Mouse (Mus musculus): ENCODE data around the gene Crebrf. TPM values are rescaled to one million over a fixed set of nuclear protein-coding genes. Genes with fewer than 3 reads are reported as not detected.

Crebrf gene
- polyA plus RNA-seq (2012; ENCODE audit: insufficient read depth, insufficient read length, missing spikeins), result 16.0 and 26.6 TPM in 2 replicates

GRCm38 (mm10) chr17:26715271-26715758 lies at the start of gene Crebrf:
Gene Crebrf (plus strand): TSS chr17:26715650.
- H3K4me3 ChIP-seq (ENCODE audit: insufficient read depth, low read depth, low read length), result peak within 1 kb of the TSS; percentile 89
- H3K27ac ChIP-seq (replicated peaks; ENCODE audit: low read depth, low read length), result peak within 1 kb of the TSS; percentile 87

DNA sequence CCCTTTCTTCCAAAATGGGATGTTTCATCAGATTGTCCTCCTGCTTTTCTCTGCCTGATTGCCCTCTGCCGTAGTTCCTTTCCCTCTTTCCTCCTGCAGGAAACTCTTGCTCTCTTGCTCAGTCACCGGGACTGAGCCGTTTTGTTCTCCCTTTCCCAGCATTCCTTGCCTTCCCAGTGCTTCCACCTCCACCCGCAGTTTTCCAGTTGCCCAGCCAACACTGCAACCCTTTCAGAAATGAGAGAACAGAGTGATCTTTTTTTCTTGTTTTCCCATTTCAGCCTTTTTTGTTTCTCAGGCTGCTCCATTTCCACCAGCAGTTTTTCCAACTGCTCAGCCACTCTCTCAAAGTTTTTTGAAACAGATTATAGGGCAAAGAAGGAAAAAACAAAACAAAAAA lies 44.2 kb upstream of the Crebrf start:
- Histone ChIP-seq H3K4me1 (ENCODE audit: control insufficient read depth, insufficient read depth, insufficient read length, low read length) (peaks cover 3% of the 10 kb centered on the region; the same call in 1 of the 2 replicates), H3K27ac (replicated peaks; ENCODE audit: low read depth, low read length) (no peak overlapping the region), H3K4me3 (ENCODE audit: insufficient read depth, low read depth, low read length) (no peak overlapping the region)

More at GRCm38 (mm10) chr17:26715271-26715758, at the start of gene Crebrf:
- no peaks in the 10 kb centered on the region; the same call in 1 of the 2 replicates for H3K4me1 ChIP-seq (ENCODE audit: control insufficient read depth, insufficient read depth, insufficient read length, low read length)

- no peak overlapping the region for H3K27ac ChIP-seq (replicated peaks; ENCODE audit: low read depth, low read length)
- H3K4me1 ChIP-seq (ENCODE audit: control insufficient read depth, insufficient read depth, insufficient read length, low read length), result peaks cover 12% of the 10 kb centered on the region
- H3K4me3 ChIP-seq (ENCODE audit: insufficient read depth, low read depth, low read length), result peak overlapping the region; percentile 93
These were observed 39.6 kb upstream of the Crebrf start for GRCm38 (mm10) chr17:26675845-26676244.

DNA sequence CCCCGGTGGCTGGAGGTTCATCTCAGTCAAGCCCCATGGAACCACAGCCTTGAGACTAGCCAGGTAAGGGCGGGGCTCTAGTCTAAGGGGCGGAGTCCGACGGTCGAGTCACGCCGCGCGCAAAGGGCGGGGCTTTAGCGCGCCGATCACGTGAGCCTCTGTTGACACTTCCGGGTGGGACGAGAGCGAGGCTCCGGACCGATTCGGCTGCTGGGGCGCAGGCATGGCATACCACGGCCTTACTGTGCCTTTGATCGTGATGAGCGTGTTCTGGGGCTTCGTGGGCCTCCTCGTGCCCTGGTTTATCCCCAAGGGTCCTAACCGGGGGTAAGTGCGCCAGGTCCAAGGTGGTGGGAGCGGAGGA lies 39.2 kb upstream of the Crebrf start:
- H3K27ac ChIP-seq (replicated peaks; ENCODE audit: low read depth, low read length), result peak overlapping the region; percentile 97
- H3K4me1 ChIP-seq (ENCODE audit: control insufficient read depth, insufficient read depth, insufficient read length, low read length), result peaks cover 14% of the 10 kb centered on the region
- peak overlapping the region; percentile 93 for H3K4me3 ChIP-seq (ENCODE audit: insufficient read depth, low read depth, low read length)

GRCm38 (mm10) chr17:26676616-26677376 lies 38.7 kb upstream of the Crebrf start:
- Histone ChIP-seq H3K4me3 (ENCODE audit: insufficient read depth, low read depth, low read length) (peak overlapping the region; percentile 93), H3K4me1 (ENCODE audit: control insufficient read depth, insufficient read depth, insufficient read length, low read length) (peaks cover 14% of the 10 kb centered on the region), H3K27ac (replicated peaks; ENCODE audit: low read depth, low read length) (peak overlapping the region; percentile 97)

- Histone ChIP-seq H3K4me1 (ENCODE audit: control insufficient read depth, insufficient read depth, insufficient read length, low read length) (peaks cover 14% of the 10 kb centered on the region), H3K27ac (replicated peaks; ENCODE audit: low read depth, low read length) (peak overlapping the region; percentile 57), H3K4me3 (ENCODE audit: insufficient read depth, low read depth, low read length) (peak overlapping the region; percentile 21)
These were observed 37.5 kb upstream of the Crebrf start for GRCm38 (mm10) chr17:26677711-26678637.

- H3K4me3 ChIP-seq (ENCODE audit: insufficient read depth, low read depth, low read length), result no peak overlapping the region
- H3K27ac ChIP-seq (replicated peaks; ENCODE audit: low read depth, low read length), result no peak overlapping the region
- H3K4me1 ChIP-seq (ENCODE audit: control insufficient read depth, insufficient read depth, insufficient read length, low read length), result peaks cover 11% of the 10 kb centered on the region
These were observed 34.2 kb upstream of the Crebrf start for GRCm38 (mm10) chr17:26681276-26681675.

GRCm38 (mm10) chr17:26686334-26687000 lies 29.0 kb upstream of the Crebrf start:
- H3K4me1 ChIP-seq (ENCODE audit: control insufficient read depth, insufficient read depth, insufficient read length, low read length), result peaks cover 9% of the 10 kb centered on the region; the same call in 1 of the 2 replicates
- H3K4me3 ChIP-seq (ENCODE audit: insufficient read depth, low read depth, low read length), result no peak overlapping the region
- H3K27ac ChIP-seq (replicated peaks; ENCODE audit: low read depth, low read length), result no peak overlapping the region

DNA sequence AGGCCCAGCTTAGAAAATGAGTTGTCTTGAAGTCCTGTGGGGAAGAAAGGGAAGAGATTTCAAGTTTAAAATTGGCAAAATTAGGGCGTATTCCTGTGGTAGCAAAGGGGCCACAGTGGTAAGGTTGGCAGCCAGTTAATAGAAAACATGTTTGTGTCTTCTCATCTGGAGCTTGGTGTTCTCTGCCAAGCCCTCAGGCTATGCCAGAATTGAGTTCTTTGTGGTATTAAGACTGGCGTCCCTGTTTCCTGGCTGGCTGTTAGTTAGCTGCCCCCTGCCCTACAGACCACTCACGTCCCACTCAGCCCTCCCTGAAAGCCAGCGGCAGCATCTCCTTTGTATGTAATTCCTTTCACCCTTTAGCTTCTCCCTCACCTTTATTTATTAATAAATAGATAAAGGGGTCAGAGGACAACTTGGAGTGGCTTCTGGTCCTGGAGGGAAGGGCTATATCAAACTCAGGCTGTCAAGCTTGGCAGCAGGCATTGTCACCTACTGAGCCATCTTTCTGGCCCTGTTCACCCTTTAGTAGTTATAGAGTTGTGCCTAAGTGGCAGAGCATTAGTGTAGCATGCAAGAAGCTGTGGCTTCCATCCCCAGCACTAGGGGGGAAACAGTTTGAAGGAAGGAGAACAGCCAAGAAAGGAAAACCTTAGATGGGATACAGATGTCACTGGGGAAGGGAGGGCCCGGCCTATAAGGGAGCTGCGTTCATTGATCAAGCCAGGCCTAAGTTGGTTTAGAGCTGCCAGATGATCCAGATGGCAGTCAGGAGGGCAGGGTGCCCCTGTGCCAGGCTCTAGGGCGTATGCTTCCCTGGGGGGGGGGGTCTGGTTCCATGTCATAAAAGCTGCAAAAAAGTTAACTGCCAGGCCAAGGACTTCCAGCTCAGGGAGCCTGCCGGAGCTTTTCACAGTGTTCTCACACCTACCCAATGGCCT lies 26.4 kb upstream of the Crebrf start:
- peak overlapping the region; percentile 21 for H3K27ac ChIP-seq (replicated peaks; ENCODE audit: low read depth, low read length)
- no peak overlapping the region for H3K4me3 ChIP-seq (ENCODE audit: insufficient read depth, low read depth, low read length)
- peaks cover 18% of the 10 kb centered on the region for H3K4me1 ChIP-seq (ENCODE audit: control insufficient read depth, insufficient read depth, insufficient read length, low read length)

DNA sequence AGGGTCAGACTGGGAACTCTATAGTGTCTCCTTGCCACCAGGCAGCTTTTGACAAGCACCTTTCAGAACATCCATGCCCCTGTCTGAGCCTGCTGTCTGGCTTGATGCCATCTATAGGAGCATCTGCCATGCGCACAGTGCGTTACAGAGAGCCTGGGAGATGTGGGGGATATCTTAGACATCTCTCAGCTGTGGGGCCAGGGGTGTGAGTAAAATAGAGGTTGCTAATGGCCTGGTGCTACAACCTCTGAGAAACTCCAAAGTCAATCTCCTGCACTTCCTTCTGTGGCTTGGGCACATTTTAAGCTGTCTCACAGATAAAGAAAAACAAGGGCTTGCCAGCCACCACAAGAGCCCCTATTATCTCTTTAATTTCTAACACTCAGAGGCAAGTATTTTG lies 25.6 kb upstream of the Crebrf start:
- no peak overlapping the region for H3K4me3 ChIP-seq (ENCODE audit: insufficient read depth, low read depth, low read length)
- H3K27ac ChIP-seq (replicated peaks; ENCODE audit: low read depth, low read length), result peak overlapping the region; percentile 21

DNA sequence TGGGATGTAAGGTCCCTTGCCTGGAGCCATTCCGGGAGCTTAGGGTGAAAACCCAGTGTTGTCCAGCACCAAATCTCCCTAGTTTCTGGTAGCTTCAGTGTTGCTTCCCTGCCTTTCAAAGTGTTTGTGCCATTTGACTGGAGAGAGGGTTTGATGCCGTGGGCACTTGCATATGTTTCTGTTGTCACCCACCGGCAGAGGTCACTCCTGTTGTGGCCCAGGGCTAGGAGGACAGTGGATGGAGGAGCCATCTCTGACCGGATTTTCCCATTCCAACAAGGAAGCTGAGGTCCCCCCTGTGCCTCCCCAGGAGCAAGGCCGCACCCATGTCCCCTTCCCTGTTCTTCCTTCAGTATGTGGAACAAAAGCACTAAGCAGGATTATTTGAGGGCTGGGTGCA lies 25.2 kb upstream of the Crebrf start:
- Histone ChIP-seq H3K4me3 (ENCODE audit: insufficient read depth, low read depth, low read length) (no peak overlapping the region), H3K27ac (replicated peaks; ENCODE audit: low read depth, low read length) (peak overlapping the region; percentile 12)

More for the DNA sequence above, 25.6 kb upstream of the Crebrf start:
- peaks cover 18% of the 10 kb centered on the region for H3K4me1 ChIP-seq (ENCODE audit: control insufficient read depth, insufficient read depth, insufficient read length, low read length)

GRCm38 (mm10) chr17:26691110-26691509 lies 24.3 kb upstream of the Crebrf start:
- H3K27ac ChIP-seq (replicated peaks; ENCODE audit: low read depth, low read length), result no peak overlapping the region
- no peak overlapping the region for H3K4me3 ChIP-seq (ENCODE audit: insufficient read depth, low read depth, low read length)
- peaks cover 18% of the 10 kb centered on the region for H3K4me1 ChIP-seq (ENCODE audit: control insufficient read depth, insufficient read depth, insufficient read length, low read length)

More for the DNA sequence above, 25.2 kb upstream of the Crebrf start:
- peaks cover 18% of the 10 kb centered on the region for H3K4me1 ChIP-seq (ENCODE audit: control insufficient read depth, insufficient read depth, insufficient read length, low read length)

DNA sequence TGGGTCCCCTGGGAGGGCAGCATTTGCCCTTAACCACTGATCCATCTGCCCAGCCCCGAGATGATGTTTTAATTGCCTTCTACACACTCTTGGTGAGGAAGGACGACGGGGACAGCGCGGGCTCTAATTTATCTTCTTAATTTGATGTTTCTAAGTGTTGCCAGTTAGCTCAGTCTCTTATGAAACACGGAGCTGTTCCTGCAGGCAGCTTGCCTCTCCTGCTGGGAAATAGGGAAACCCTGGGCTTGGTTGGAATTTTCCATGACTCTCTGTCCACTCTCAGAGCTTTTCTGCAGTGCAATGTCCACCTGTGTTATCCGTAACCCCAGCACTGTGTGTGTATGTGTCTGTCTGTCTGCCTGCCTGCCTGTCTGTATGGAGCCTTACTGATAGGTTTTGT lies 22.0 kb upstream of the Crebrf start:
- Histone ChIP-seq H3K27ac (replicated peaks; ENCODE audit: low read depth, low read length) (peak overlapping the region; percentile 54; the same call in 1 of the 2 replicates), H3K4me1 (ENCODE audit: control insufficient read depth, insufficient read depth, insufficient read length, low read length) (peaks cover 16% of the 10 kb centered on the region), H3K4me3 (ENCODE audit: insufficient read depth, low read depth, low read length) (no peak overlapping the region)

- Histone ChIP-seq H3K4me1 (ENCODE audit: control insufficient read depth, insufficient read depth, insufficient read length, low read length) (peaks cover 15% of the 10 kb centered on the region), H3K4me3 (ENCODE audit: insufficient read depth, low read depth, low read length) (no peak overlapping the region), H3K27ac (replicated peaks; ENCODE audit: low read depth, low read length) (0 out of 2 replicates have a peak overlapping the region, but pooled peaks have one; percentile 3)
These were observed 21.3 kb upstream of the Crebrf start for GRCm38 (mm10) chr17:26694171-26694570.
